Mouse (Mus musculus) brown adipose tissue, adult 24 weeks (tissue): ENCODE measurements at regions not wholly inside any gene's neighbourhood (a gene's known extent, or its start where the extent isn't known, plus 50 kb on each side); places are given as distances from the start of the nearest gene placed in this dataset.

Experiments used
- H3K27ac ChIP-seq: fragments of 200-500 bp; replicated peaks from 2 replicates; pipeline ENCODE4 v1.5.1; 2012; ENCODE audit warnings: low read depth, mild to moderate bottlenecking, low read length
- H3K4me1 ChIP-seq: fragments of 200-500 bp; 2 replicates; pipeline ENCODE4 v1.6.1; 2012; ENCODE audit warnings: low read length, mixed read lengths; ENCODE audit not compliant: control insufficient read depth, insufficient read depth, insufficient read length
- H3K4me3 ChIP-seq: fragments of 200-500 bp; 2 replicates; pipeline ENCODE4 v1.5.1; 2012; ENCODE audit warnings: low read depth, mild to moderate bottlenecking, low read length, moderate library complexity; ENCODE audit not compliant: insufficient read depth

GRCm38 (mm10) chr13:60045752-60046151 is 131.4 kb downstream of the Gas1 start:
- H3K4me3 ChIP-seq, result no peak overlapping the region
- peaks cover 6% of the 10 kb centered on the region for H3K4me1 ChIP-seq
- H3K27ac ChIP-seq, result no peak overlapping the region

- Histone ChIP-seq H3K4me1 (peaks cover 6% of the 10 kb centered on the region), H3K4me3 (no peak overlapping the region), H3K27ac (no peak overlapping the region)
Observed at GRCm38 (mm10) chr13:60044876-60045275, 132.3 kb downstream of the Gas1 start.

- peaks cover 2% of the 10 kb centered on the region for H3K4me1 ChIP-seq
- no peak overlapping the region for H3K27ac ChIP-seq
- H3K4me3 ChIP-seq, result no peak overlapping the region
Observed at GRCm38 (mm10) chr13:60042443-60042842, 134.7 kb downstream of the Gas1 start.

GRCm38 (mm10) chr13:60035536-60036130 is 141.5 kb downstream of the Gas1 start:
- Histone ChIP-seq H3K4me3 (no peak overlapping the region), H3K27ac (peak overlapping the region; percentile 99), H3K4me1 (peaks cover 8% of the 10 kb centered on the region; the same call in 1 of the 2 replicates)

- H3K27ac ChIP-seq, result peak overlapping the region; percentile 95
Observed at GRCm38 (mm10) chr13:60033116-60033515, 144.0 kb downstream of the Gas1 start.

GRCm38 (mm10) chr13:60032586-60032985 is 144.6 kb downstream of the Gas1 start:
- Histone ChIP-seq H3K27ac (peak overlapping the region; percentile 94), H3K4me3 (no peak overlapping the region), H3K4me1 (peaks cover 8% of the 10 kb centered on the region; the same call in 1 of the 2 replicates)

More at GRCm38 (mm10) chr13:60033116-60033515, 144.0 kb downstream of the Gas1 start:
- Histone ChIP-seq H3K4me1 (peaks cover 8% of the 10 kb centered on the region; the same call in 1 of the 2 replicates), H3K4me3 (no peak overlapping the region)

GRCm38 (mm10) chr13:60029591-60029990 is 147.6 kb downstream of the Gas1 start:
- Histone ChIP-seq H3K27ac (peak overlapping the region; percentile 94), H3K4me3 (peak overlapping the region; percentile 57), H3K4me1 (peaks cover 8% of the 10 kb centered on the region; the same call in 1 of the 2 replicates)

- Histone ChIP-seq H3K27ac (peak overlapping the region; percentile 90), H3K4me3 (no peak overlapping the region), H3K4me1 (peaks cover 7% of the 10 kb centered on the region)
Observed at GRCm38 (mm10) chr13:60020175-60020487, 157.0 kb downstream of the Gas1 start.

- peaks cover 7% of the 10 kb centered on the region for H3K4me1 ChIP-seq
- H3K4me3 ChIP-seq, result no peak overlapping the region
- H3K27ac ChIP-seq, result peak overlapping the region; percentile 90
Observed at GRCm38 (mm10) chr13:60019291-60020174, 157.6 kb downstream of the Gas1 start.

- Histone ChIP-seq H3K4me1 (peaks cover 7% of the 10 kb centered on the region), H3K27ac (peak overlapping the region; percentile 97), H3K4me3 (no peak overlapping the region)
Observed at GRCm38 (mm10) chr13:60015854-60016366, 161.3 kb downstream of the Gas1 start.

GRCm38 (mm10) chr13:60012046-60012813 is 164.9 kb downstream of the Gas1 start:
- Histone ChIP-seq H3K4me3 (no peak overlapping the region), H3K4me1 (peaks cover 12% of the 10 kb centered on the region), H3K27ac (peak overlapping the region; percentile 76)

- Histone ChIP-seq H3K4me1 (peaks cover 13% of the 10 kb centered on the region), H3K4me3 (no peak overlapping the region), H3K27ac (no peak overlapping the region)
Observed at GRCm38 (mm10) chr13:60011092-60011491, 166.1 kb downstream of the Gas1 start.

- peaks cover 14% of the 10 kb centered on the region for H3K4me1 ChIP-seq
- no peak overlapping the region for H3K27ac ChIP-seq
- no peak overlapping the region for H3K4me3 ChIP-seq
Observed at GRCm38 (mm10) chr13:60007593-60007992, 169.6 kb downstream of the Gas1 start.

- no peak overlapping the region for H3K4me3 ChIP-seq
- no peak overlapping the region for H3K27ac ChIP-seq
- H3K4me1 ChIP-seq, result peaks cover 14% of the 10 kb centered on the region
Observed at GRCm38 (mm10) chr13:60007031-60007430, 170.1 kb downstream of the Gas1 start.

GRCm38 (mm10) chr13:60004611-60005010 is 172.6 kb downstream of the Gas1 start:
- no peak overlapping the region for H3K4me3 ChIP-seq
- H3K27ac ChIP-seq, result no peak overlapping the region
- H3K4me1 ChIP-seq, result peaks cover 14% of the 10 kb centered on the region
